Mouse (Mus musculus) neural tube, embryonic 13.5 days (tissue): ENCODE measurements around the gene Ano8. TPM values are rescaled to one million over a fixed set of nuclear protein-coding genes. Genes with fewer than 3 reads are reported as not detected.
"Not testable (repeated sequence)": the region's sequence is repeated elsewhere in the genome, so short reads cannot be mapped to it uniquely, and the experiment has no call there.

Experiments
- ATAC-seq: fragments of 200-750 bp; cut with Nextera tagmentation; 2 replicates; pipeline ENCODE4 v1.8.0; 2017; ENCODE audit warnings: low read depth, mild to moderate bottlenecking, moderate TSS enrichment, moderate library complexity
- H3K27ac ChIP-seq: fragments of 300-500 bp; sonication (generic); replicated peaks from 2 replicates; pipeline ENCODE4 v1.5.1; 2015; ENCODE audit warnings: moderate library complexity, mild to moderate bottlenecking, inconsistent platforms
- H3K27me3 ChIP-seq: fragments of 300-500 bp; sonication (generic); 2 replicates; pipeline ENCODE4 v1.6.1; 2015; ENCODE audit warnings: mild to moderate bottlenecking, inconsistent platforms
- H3K36me3 ChIP-seq: fragments of 300-500 bp; sonication (generic); 2 replicates; pipeline ENCODE4 v1.6.1; 2015; ENCODE audit warnings: mild to moderate bottlenecking, inconsistent platforms
- H3K4me1 ChIP-seq: fragments of 300-500 bp; sonication (generic); replicated peaks from 2 replicates; pipeline ENCODE4 v1.6.1; 2015; ENCODE audit warnings: inconsistent platforms
- H3K4me2 ChIP-seq: fragments of 300-500 bp; sonication (generic); 2 replicates; pipeline ENCODE4 v1.6.1; 2015; ENCODE audit warnings: inconsistent platforms, mild to moderate bottlenecking, moderate library complexity
- H3K4me3 ChIP-seq: fragments of 300-500 bp; sonication (generic); 2 replicates; pipeline ENCODE4 v1.5.1; 2015; ENCODE audit warnings: mild to moderate bottlenecking, inconsistent platforms
- H3K9ac ChIP-seq: fragments of 300-500 bp; sonication (generic); 2 replicates; pipeline ENCODE4 v1.6.1; 2015; ENCODE audit warnings: moderate library complexity, mild to moderate bottlenecking, inconsistent platforms
- H3K9me3 ChIP-seq: fragments of 300-500 bp; sonication (generic); 2 replicates; pipeline ENCODE4 v1.6.1; 2016; ENCODE audit warnings: inconsistent platforms
- WGBS: fragments of 180-500 bp; shearing (Covaris S2); methylation state at CpG from one replicate; pipeline ENCODE4 v1.1.7; 2015; 5-methylcytosine and 5-hydroxymethylcytosine counted together
- polyA plus RNA-seq: library from polyadenylated mRNA; unstranded; fragments of >200 nt; fragmentation: Nextera tagmentation; extraction: Ambion mirVana; gene quantifications from 2 replicates; pipeline ENCODE4 v1.2.1, GENCODE M21; 2015

The Ano8 gene
- 6.1 and 7.8 TPM in 2 replicates for polyA plus RNA-seq

DNA sequence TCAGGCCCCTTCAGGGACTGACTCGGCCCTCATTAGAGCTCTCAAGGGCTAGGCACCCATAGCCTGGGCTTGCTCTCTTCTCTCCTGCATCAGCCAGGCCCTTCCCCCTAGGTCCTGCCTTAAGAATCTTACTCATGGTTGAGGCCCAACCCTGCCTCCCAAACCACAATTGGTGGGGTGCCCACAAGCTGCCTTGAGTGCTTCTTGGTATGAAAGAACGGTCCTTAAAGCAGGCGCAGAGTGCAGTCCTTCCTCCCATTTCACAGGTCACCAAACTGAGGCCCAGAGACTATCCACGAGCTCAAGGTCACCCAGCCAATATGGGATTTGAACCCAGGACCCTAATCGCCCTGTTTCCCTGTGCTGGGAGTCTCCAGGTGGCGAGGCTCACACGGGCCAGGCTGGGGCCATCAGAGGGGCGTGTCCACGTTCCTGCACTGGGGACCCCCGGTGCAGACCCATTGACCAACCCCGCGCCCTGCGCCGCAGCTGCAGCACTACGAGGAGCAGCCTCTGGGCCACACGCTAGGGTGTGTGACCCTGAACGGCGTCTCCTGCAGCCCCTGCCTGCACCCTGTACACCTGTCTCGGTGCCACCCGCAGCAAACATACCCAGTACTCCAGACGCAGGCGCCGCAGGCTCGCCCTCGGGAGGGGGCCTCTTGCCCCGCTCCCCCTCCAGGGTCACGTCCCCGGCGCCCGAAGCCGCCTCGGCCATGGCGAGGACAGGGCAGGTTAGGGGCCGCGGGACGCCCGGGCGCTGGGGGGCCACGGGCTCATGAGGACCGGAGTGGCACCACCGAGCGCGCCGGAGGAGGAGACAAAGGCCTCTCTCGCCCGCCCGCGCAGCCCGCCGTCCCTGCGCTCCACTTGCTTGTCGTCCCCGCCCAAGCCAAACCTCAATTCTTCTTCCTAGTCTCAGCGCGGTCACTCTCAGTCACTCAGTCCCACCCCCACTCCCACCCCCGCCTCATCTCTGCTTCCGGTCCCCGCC is at the start of gene Ano8:
Gene Ano8 (minus strand): TSS at position 822 of the 994 bp plus-strand sequence.
- Histone ChIP-seq H3K36me3 (peaks cover 42% of the 10 kb centered on the region), H3K27ac (peak within 1 kb of the TSS; percentile 90), H3K4me1 (peaks cover 74% of the 10 kb centered on the region), H3K9me3 (no peaks in the 10 kb centered on the region), H3K4me2 (peak within 1 kb of the TSS; percentile 81), H3K4me3 (peak within 1 kb of the TSS; percentile 92), H3K27me3 (no peaks in the 10 kb centered on the region), H3K9ac (peak within 1 kb of the TSS; percentile 99)
- peak; percentile 77 for ATAC-seq
- 5% methylated on average over 58 of the region's 58 CpGs for WGBS

DNA sequence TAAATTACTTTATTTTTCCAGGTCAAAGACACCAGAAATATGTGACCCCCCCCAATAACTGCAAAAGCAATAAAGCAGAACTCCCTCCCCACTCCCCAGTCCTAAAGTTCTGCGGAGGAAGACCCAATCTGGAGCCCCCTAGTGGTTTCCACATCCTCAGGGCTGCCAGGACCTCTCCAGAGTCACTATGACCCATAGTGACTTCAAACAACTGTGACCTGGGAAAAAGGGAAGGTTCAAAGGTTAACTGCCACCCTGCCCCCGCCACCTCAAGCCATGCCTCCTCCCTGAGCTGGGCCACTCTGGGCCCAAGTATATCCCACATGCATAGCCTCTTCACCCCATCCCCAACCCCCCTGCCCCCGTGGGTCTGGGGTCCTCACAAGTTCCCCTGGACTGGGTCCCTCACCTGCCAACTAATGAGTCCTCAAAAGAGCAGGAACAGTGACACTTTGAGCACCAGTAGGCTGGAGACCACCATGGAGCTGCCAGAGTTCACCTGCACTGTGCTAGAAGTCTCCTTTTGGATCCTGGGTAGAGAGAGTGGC is 48.6 kb upstream of the Ano8 start:
- Histone ChIP-seq H3K4me2 (no peak overlapping the region), H3K4me1 (peaks cover 9% of the 10 kb centered on the region), H3K9me3 (no peaks in the 10 kb centered on the region), H3K36me3 (no peaks in the 10 kb centered on the region), H3K9ac (no peak overlapping the region), H3K4me3 (no peak overlapping the region), H3K27me3 (peaks cover 33% of the 10 kb centered on the region), H3K27ac (no peak overlapping the region)
- no peak for ATAC-seq
- 32% methylated on average over 3 of the region's 3 CpGs for WGBS

GRCm38 (mm10) chr8:71530735-71531467 is 45.1 kb upstream of the Ano8 start:
- H3K4me1 ChIP-seq, H3K9me3 ChIP-seq, H3K9ac ChIP-seq, ATAC-seq, H3K4me2 ChIP-seq, H3K36me3 ChIP-seq, H3K27ac ChIP-seq, H3K4me3 ChIP-seq: not testable (repeated sequence)
- H3K27me3 ChIP-seq: peaks cover 36% of the 10 kb centered on the region
- WGBS: 62% methylated on average over 6 of the region's 12 CpGs

DNA sequence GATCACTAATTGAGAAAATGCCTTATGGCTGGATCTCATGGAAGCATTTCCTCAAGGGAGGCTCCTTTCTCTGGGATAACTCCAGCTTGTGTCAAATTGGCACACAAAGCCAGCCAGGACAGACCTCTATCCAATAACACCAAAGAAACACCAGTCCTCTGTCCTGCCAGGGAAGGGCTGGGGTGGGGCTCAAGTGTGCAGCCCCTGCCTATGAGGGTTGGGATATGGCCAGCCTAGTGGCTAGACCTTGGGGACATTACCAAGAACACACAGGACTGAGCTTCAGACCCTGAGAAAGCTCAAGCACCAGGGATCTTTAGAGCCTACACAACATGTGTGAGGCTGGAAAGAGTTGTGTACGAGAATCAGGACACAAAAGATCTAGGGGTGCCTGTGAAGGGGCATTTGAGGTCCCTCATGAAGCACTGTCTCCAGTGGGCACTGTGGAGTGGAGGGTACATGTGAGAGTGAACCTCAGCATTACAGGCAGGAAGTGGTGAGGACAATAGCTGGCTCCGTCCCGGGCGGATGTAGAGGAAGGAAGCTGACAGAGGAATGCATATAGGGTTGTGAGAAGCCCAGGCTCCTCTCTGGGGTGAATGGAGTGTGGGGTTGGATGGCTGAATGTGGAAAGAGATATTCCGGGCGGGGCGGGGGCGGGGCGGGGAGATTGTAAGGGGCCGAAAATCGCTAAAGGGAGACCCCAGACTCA is 42.8 kb upstream of the Ano8 start:
- WGBS: 84% methylated on average over 11 of the region's 11 CpGs
- Histone ChIP-seq H3K4me3 (no peak overlapping the region), H3K36me3 (no peaks in the 10 kb centered on the region), H3K27ac (peak overlapping the region; percentile 68), H3K27me3 (peaks cover 51% of the 10 kb centered on the region), H3K9ac (no peak overlapping the region), H3K9me3 (no peaks in the 10 kb centered on the region), H3K4me1 (peaks cover 15% of the 10 kb centered on the region), H3K4me2 (no peak overlapping the region)
- no peak for ATAC-seq

DNA sequence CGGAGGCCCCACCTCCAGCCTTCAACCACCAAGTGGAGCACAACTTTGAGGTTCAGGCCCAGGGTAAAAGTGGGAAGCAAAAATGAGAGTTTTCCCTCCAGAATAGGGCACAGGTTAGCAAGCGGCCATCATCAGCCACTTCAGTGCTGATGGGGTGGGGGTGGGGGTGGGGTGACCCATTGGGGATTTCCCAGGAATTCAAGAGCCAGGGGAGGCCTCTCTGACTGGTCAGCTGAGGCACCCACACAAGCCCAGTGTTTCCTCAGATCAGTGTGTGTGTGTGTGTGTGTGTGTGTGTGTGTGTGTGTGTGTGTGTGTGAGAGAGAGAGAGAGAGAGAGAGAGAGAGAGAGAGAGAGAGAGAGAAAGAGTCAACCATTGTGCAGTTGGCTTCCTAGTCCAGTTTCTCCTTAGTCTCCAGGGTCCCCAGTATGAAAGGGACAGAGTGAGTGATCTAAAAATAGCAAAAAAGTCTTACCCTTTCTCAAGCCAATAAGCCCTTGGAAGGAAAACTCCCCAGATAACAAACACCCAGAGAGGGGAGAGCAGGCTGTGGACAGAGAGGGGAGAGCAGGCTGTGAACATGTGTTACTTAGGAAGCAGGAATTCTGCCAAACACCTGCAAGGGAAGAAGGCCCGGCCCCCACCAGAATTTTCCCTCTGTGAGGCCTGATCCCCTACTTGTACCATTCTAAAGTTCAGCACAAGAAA is 41.6 kb upstream of the Ano8 start:
- WGBS: 54% methylated on average over 3 of the region's 3 CpGs
- no peak overlapping the region for H3K9ac ChIP-seq
- H3K4me2 ChIP-seq: no peak overlapping the region
- H3K27ac ChIP-seq: 0 out of 2 replicates have a peak overlapping the region, but pooled peaks have one; percentile 23
- H3K4me3 ChIP-seq: no peak overlapping the region
- H3K27me3 ChIP-seq: peaks cover 61% of the 10 kb centered on the region
- no peaks in the 10 kb centered on the region for H3K36me3 ChIP-seq
- no peaks in the 10 kb centered on the region for H3K9me3 ChIP-seq
- peaks cover 15% of the 10 kb centered on the region for H3K4me1 ChIP-seq
- no peak for ATAC-seq

- H3K27ac ChIP-seq: no peak overlapping the region
- peaks cover 22% of the 10 kb centered on the region for H3K4me1 ChIP-seq
- no peak overlapping the region for H3K4me2 ChIP-seq
- no peaks in the 10 kb centered on the region for H3K9me3 ChIP-seq
- no peak overlapping the region for H3K4me3 ChIP-seq
- no peaks in the 10 kb centered on the region for H3K36me3 ChIP-seq
- ATAC-seq: no peak
- H3K27me3 ChIP-seq: peaks cover 63% of the 10 kb centered on the region
- H3K9ac ChIP-seq: no peak overlapping the region
- WGBS: 6% methylated on average over 6 of the region's 6 CpGs
These were observed 40.5 kb upstream of the Ano8 start for GRCm38 (mm10) chr8:71526272-71526671.

DNA sequence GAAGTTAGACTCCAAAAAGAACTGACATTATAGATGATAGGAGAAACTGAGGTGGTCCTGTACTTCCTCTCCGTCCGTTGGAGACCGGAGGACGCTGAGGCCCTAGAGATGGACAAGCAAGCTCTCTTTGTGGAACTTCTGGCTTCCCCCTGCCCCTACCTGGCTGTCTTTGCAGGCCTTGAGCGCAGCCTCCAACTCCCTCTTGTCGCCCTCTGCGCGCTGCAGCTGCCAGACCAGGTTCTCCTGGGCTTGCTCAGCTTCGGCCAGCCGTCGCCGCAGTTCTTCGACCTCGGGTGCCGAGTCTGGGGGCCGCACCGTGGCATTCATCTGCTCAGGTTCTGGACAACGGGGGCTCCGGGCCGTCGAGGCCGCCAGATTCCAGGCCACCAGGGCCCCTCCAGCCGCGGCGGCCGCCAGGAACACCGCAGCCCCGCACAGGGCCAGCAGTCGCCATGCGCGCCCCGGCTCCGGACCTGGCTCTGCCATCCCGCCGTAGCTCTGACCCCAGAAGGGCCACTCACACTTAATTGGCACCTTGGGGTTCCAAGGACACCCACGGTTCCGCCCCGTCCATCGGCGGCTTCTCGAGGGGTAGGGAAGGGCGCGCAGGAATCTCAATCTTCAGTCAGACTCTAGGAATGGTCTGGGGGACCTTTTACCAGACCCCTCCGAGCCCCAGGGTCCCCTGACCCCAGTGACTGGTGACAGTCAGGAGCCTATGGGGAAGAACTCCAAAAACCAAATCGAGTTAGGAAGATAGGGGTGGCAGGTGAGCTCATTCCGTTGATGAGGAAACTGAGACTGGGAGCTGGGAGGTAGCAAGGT is 39.7 kb upstream of the Ano8 start, which contains the start of gene Ccdc194:
Gene Ccdc194 (minus strand): TSS at position 486 of the 825 bp plus-strand sequence.
- Histone ChIP-seq H3K9me3 (no peaks in the 10 kb centered on the region), H3K27ac (0 out of 2 replicates have a peak within 1 kb of the TSS, but pooled peaks have one; percentile 23), H3K9ac (0 out of 2 replicates have a peak within 1 kb of the TSS, but pooled peaks have one; percentile 17), H3K4me2 (peak within 1 kb of the TSS; percentile 29), H3K4me1 (peaks cover 22% of the 10 kb centered on the region), H3K4me3 (no peak within 1 kb of the TSS), H3K27me3 (peaks cover 66% of the 10 kb centered on the region), H3K36me3 (no peaks in the 10 kb centered on the region)
- ATAC-seq: no peak
- WGBS: 9% methylated on average over 46 of the region's 46 CpGs

DNA sequence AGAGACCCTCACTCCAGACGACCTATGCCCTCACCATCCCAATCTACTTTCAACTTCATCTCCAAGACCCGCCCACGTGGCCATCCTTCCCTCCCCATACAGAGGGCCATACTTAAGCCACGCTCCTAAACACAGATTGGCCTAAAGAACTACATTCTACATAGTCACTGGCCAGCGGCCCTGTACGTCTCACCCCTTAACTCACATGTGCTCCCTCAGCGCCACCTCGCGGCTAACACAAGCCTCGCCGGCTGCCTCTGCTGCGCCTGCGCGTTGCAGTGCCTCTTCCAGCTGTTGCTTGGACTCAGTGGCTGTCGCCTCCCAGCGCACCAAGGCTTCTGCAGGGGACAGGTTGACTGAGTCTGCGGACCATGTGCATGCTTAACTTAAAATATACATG is 35.9 kb upstream of the Ano8 start:
- Histone ChIP-seq H3K9ac (no peak overlapping the region), H3K4me3 (no peak overlapping the region), H3K27me3 (peaks cover 50% of the 10 kb centered on the region), H3K4me1 (peaks cover 29% of the 10 kb centered on the region), H3K27ac (no peak overlapping the region), H3K9me3 (no peaks in the 10 kb centered on the region), H3K36me3 (no peaks in the 10 kb centered on the region), H3K4me2 (peak overlapping the region; percentile 27; the same call in 1 of the 2 replicates)
- WGBS: 7% methylated on average over 17 of the region's 17 CpGs
- peak; percentile 81 for ATAC-seq

DNA sequence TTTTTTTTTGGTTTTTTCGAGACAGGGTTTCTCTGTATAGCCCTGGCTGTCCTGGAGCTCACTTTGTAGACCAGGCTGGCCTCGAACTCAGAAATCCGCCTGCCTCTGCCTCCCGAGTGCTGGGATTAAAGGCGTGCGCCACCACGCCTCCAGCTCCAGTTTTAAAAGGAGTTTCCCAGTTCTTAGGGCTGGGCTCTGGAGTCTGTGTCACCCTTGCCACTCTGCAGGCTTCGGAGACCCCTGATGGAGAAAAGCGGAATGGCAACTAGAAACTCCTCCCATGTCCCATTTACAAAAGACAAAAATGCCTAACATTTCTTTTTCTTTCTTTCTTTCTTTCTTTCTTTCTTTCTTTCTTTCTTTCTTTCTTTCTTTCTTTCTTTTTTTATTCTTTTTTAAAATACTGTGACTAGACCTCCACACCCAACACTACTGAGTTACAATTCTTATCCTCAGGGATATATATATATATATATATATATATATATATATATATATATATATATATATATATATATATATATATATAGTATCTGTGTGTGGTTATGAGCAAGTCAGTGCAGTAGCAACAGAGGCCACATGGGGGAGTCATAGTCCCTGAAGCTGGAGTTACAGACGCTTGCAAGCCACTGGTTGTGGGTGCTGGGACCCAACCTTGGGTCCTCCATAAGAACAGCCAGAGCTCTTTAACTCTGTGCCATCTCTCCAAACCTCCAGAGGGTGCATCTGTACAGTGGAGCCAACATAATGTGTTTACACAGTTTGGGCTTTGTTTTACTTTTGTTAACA is 33.5 kb upstream of the Ano8 start:
- H3K9me3 ChIP-seq, ATAC-seq: not testable (repeated sequence)

GRCm38 (mm10) chr8:71516786-71517185 is 31.0 kb upstream of the Ano8 start:
- Histone ChIP-seq H3K4me1 (peaks cover 16% of the 10 kb centered on the region), H3K9ac (no peak overlapping the region), H3K4me2 (no peak overlapping the region), H3K27ac (no peak overlapping the region), H3K4me3 (no peak overlapping the region), H3K9me3 (no peaks in the 10 kb centered on the region), H3K27me3 (peaks cover 10% of the 10 kb centered on the region; the same call in 1 of the 2 replicates), H3K36me3 (no peaks in the 10 kb centered on the region)
- no peak for ATAC-seq
- WGBS: 12% methylated on average over 6 of the region's 6 CpGs

More for the DNA sequence above, 33.5 kb upstream of the Ano8 start:
- H3K36me3 ChIP-seq, H3K9ac ChIP-seq, H3K27ac ChIP-seq, H3K4me2 ChIP-seq, H3K4me3 ChIP-seq: not testable (repeated sequence)
- peaks cover 26% of the 10 kb centered on the region for H3K27me3 ChIP-seq
- peaks cover 18% of the 10 kb centered on the region for H3K4me1 ChIP-seq
- WGBS: 44% methylated on average over 9 of the region's 10 CpGs
